Mouse (Mus musculus) heart, embryonic 10.5 days (tissue): ENCODE measurements around the gene Olfr456. TPM values are rescaled to one million over a fixed set of nuclear protein-coding genes. Genes with fewer than 3 reads are reported as not detected.

Source experiments
- polyA plus RNA-seq: library from polyadenylated mRNA; unstranded; fragments of >200 nt; fragmentation: Nextera tagmentation; extraction: Ambion mirVana; gene quantifications from 2 replicates; pipeline ENCODE4 v1.2.1, GENCODE M21; 2016

The Olfr456 gene
- polyA plus RNA-seq, 1 experiment from 2014 or later: 0.13 TPM

Other genes starting within 250 kb of the Olfr456 start
- 9.7 and 13.8 TPM in 2 replicates for gene Gstk1, start 241.3 kb downstream of the Olfr456 start, polyA plus RNA-seq
- gene Tmem139, start 225.2 kb downstream of the Olfr456 start, polyA plus RNA-seq: 0.21 and 0.41 TPM in 2 replicates
- 40.8 and 45.2 TPM in 2 replicates for gene Casp2, start 222.2 kb downstream of the Olfr456 start, polyA plus RNA-seq
- 0.59 and 0.67 TPM in 2 replicates for gene Clcn1, start 200.5 kb downstream of the Olfr456 start, polyA plus RNA-seq
- gene Fam131b, start 162.6 kb downstream of the Olfr456 start, polyA plus RNA-seq: 0.21 and 0.30 TPM in 2 replicates
- gene Zyx, start 137.6 kb downstream of the Olfr456 start, polyA plus RNA-seq: 165 and 193 TPM in 2 replicates
- gene Epha1, start 113.9 kb downstream of the Olfr456 start, polyA plus RNA-seq: 3.0 and 4.8 TPM in 2 replicates
- gene Tas2r143, start 87.0 kb downstream of the Olfr456 start, polyA plus RNA-seq: not detected in 2 replicates
- not detected in 2 replicates for gene Tas2r135, start 81.8 kb downstream of the Olfr456 start, polyA plus RNA-seq
- not detected in 2 replicates for gene Tas2r126, start 52.7 kb downstream of the Olfr456 start, polyA plus RNA-seq
- gene Olfr458, start 22.0 kb downstream of the Olfr456 start, polyA plus RNA-seq: 0.19 TPM in 1 of 2 replicates, not detected in the other
- not detected in 2 replicates for gene Olfr457, start 10.9 kb downstream of the Olfr456 start, polyA plus RNA-seq
- gene Olfr455, start 60.4 kb upstream of the Olfr456 start, polyA plus RNA-seq: not detected in 2 replicates
- not detected in 2 replicates for gene Tcaf3, start 110.5 kb upstream of the Olfr456 start, polyA plus RNA-seq
- gene Tcaf2, start 158.0 kb upstream of the Olfr456 start, polyA plus RNA-seq: 3.6 and 3.9 TPM in 2 replicates
- 56.8 and 62.2 TPM in 2 replicates for gene Tcaf1, start 222.9 kb upstream of the Olfr456 start, polyA plus RNA-seq